Mouse (Mus musculus): ENCODE results near the gene N4bp2l2. TPM values are rescaled to one million over a fixed set of nuclear protein-coding genes. Genes with fewer than 3 reads are reported as not detected.
A peak's percentile ranks its signal among the peaks of the same experiment; 100 is the strongest.
"Not testable (repeated sequence)": the region's sequence is repeated elsewhere in the genome, so short reads cannot be mapped to it uniquely, and the experiment has no call there.

Gene N4bp2l2
- polyA plus RNA-seq, 1 experiment from 2014 or later = 25.5 TPM

GRCm38 (mm10) chr5:150674866-150675265, 8.9 kb upstream of the N4bp2l2 start:
- 52% methylated on average over 6 of the region's 6 CpGs for WGBS
- Histone ChIP-seq H3K9ac (ENCODE audit: low read depth, low read length) (peak overlapping the region; percentile 83), H3K4me1 (ENCODE audit: control insufficient read depth, insufficient read depth, low read depth, low read length) (peaks cover 17% of the 10 kb centered on the region)

DNA sequence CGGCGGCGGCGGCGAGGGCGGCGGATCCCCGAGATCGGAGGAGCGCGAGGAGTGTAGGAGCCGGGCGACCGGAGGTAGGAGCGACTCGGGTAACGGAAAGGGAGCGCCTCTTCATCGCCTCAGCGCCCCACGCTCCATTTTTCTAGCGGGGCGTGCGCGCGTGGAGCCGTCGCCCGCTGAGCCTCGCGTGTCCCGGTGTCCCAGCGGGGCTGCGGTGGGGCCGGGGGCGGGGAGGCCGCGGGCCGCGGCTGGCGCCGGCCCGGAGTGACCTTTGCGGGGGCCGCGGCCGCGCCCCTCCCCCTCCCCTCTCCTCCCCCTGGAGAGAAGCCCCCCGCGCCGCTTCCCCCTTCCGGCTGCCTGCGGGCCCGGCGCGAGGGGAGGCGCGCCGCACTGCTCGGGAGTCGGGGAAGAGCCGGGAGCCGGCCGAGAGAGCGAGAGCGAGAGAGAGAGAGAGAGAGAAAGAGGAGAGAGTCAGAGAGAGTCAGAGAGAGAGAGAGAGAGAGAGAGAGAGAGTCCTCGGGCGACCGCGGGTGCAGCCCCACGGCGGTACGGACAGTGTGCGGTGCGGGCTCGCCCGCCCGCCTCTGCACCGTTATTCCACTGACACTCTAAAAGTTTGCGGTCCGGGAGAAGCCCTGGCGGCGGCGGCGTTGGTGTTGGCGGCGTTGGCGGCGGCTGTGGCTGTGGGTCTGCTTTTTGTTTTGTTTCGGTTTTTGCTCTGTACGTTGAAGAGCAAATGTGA, 8.1 kb upstream of the N4bp2l2 start:
- Histone ChIP-seq H3K36me3 (ENCODE audit: control insufficient read depth, insufficient read depth, low read length) (no peaks in the 10 kb centered on the region), H3K4me2 (ENCODE audit: low read length) (peak overlapping the region; percentile 64), H3K27ac (ENCODE audit: low read depth, low read length) (peak overlapping the region; percentile 95), H3K4me3 (ENCODE audit: low read length) (peak overlapping the region; percentile 67), H3K9me3 (ENCODE audit: control insufficient read depth, low read length) (no peaks in the 10 kb centered on the region), H3K27me3 (replicated peaks; ENCODE audit: control insufficient read depth, insufficient read depth, low read length) (no peaks in the 10 kb centered on the region), H3K9ac (ENCODE audit: low read depth, low read length) (peak overlapping the region; percentile 83), H3K4me1 (ENCODE audit: control insufficient read depth, insufficient read depth, low read depth, low read length) (peaks cover 17% of the 10 kb centered on the region)
- peak; percentile 41 for ATAC-seq
- WGBS = under 1% methylated on average over 53 of the region's 91 CpGs

More at GRCm38 (mm10) chr5:150674866-150675265, 8.9 kb upstream of the N4bp2l2 start:
- Histone ChIP-seq H3K9me3 (ENCODE audit: control insufficient read depth, low read length) (no peaks in the 10 kb centered on the region), H3K36me3 (ENCODE audit: control insufficient read depth, insufficient read depth, low read length) (no peaks in the 10 kb centered on the region), H3K4me2 (ENCODE audit: low read length) (peak overlapping the region; percentile 64), H3K27me3 (replicated peaks; ENCODE audit: control insufficient read depth, insufficient read depth, low read length) (no peaks in the 10 kb centered on the region), H3K27ac (ENCODE audit: low read depth, low read length) (no peak overlapping the region), H3K4me3 (ENCODE audit: low read length) (peak overlapping the region; percentile 67)
- no peak for ATAC-seq

DNA sequence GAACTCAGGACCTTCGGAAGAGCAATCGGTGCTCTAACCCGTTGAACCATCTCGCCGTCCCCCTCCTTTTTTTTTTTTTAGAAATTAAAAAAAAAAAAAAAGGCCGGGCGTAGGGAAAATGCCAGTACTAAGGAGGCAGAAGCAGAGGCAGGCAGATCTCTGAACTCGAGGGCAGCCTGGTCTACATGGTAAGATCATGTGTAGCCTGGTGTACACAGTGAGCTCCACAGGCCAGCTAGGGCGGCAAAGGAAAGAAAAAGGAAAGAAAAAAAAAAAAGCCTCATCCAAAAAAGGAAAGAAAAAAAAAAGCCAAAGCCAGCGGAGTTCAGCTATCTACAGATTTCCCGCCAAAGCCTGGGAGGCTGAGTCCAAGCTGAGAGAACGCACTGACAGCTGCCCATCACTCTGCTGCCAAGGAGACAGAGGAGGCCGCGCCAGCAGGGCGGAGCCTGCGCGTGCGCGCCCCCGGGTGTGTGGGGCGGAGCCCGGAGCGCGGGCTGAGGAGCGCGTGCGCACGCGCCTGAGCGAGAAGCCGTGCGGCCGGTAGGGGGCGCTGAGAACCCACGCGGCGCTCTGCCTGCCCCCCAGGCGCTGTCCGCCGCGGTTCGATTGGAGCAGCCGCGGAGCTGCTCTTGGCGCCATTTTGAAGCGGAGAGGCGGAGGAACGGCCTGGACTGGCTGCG, 7.3 kb upstream of the N4bp2l2 start, which contains the start of gene Pds5b:
Pds5b (plus strand) TSS at position 587 of the 683 bp plus-strand sequence.
- ATAC-seq = peak; percentile 97
- 16% methylated on average over 41 of the region's 49 CpGs for WGBS

DNA sequence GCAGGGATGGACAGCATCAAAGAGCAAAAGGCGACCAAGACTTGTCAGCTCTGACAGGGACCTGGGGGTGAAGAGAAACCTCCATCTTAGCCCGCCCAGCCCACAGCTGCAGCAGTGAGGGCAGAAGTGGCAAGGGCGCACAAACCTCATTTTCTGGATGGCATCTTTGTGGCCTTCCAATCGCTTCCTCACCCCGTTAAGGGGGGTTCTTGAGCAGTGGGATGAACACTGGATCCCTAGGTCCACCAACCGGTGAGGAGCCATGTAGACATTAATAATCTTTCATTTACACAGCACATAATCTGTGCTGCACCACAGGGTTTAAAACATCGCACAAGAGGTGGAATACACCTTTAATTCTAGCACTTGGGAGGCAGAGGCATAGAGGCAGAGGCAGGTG, 6.4 kb upstream of the N4bp2l2 start:
- H3K4me1 ChIP-seq (ENCODE audit: control insufficient read depth, insufficient read depth, low read depth, low read length) = peaks cover 17% of the 10 kb centered on the region
- no peak overlapping the region for H3K4me3 ChIP-seq (ENCODE audit: low read length)
- WGBS = 95% methylated on average over 7 of the region's 7 CpGs
- H3K4me2 ChIP-seq (ENCODE audit: low read length) = no peak overlapping the region
- H3K36me3 ChIP-seq (ENCODE audit: control insufficient read depth, insufficient read depth, low read length) = no peaks in the 10 kb centered on the region
- no peaks in the 10 kb centered on the region for H3K9me3 ChIP-seq (ENCODE audit: control insufficient read depth, low read length)
- H3K27me3 ChIP-seq (replicated peaks; ENCODE audit: control insufficient read depth, insufficient read depth, low read length) = no peaks in the 10 kb centered on the region
- H3K27ac ChIP-seq (ENCODE audit: low read depth, low read length) = no peak overlapping the region
- no peak for ATAC-seq
- H3K9ac ChIP-seq (ENCODE audit: low read depth, low read length) = no peak overlapping the region

More for the DNA sequence above, 7.3 kb upstream of the N4bp2l2 start, which contains the start of gene Pds5b:
- Histone ChIP-seq H3K4me1 (ENCODE audit: control insufficient read depth, insufficient read depth, low read depth, low read length) (peaks cover 17% of the 10 kb centered on the region), H3K4me3 (ENCODE audit: low read length) (peak within 1 kb of the TSS; percentile 67), H3K27ac (ENCODE audit: low read depth, low read length) (peak within 1 kb of the TSS; percentile 95), H3K27me3 (replicated peaks; ENCODE audit: control insufficient read depth, insufficient read depth, low read length) (no peaks in the 10 kb centered on the region), H3K9me3 (ENCODE audit: control insufficient read depth, low read length) (no peaks in the 10 kb centered on the region), H3K9ac (ENCODE audit: low read depth, low read length) (peak within 1 kb of the TSS; percentile 83), H3K36me3 (ENCODE audit: control insufficient read depth, insufficient read depth, low read length) (no peaks in the 10 kb centered on the region), H3K4me2 (ENCODE audit: low read length) (peak within 1 kb of the TSS; percentile 64)

DNA sequence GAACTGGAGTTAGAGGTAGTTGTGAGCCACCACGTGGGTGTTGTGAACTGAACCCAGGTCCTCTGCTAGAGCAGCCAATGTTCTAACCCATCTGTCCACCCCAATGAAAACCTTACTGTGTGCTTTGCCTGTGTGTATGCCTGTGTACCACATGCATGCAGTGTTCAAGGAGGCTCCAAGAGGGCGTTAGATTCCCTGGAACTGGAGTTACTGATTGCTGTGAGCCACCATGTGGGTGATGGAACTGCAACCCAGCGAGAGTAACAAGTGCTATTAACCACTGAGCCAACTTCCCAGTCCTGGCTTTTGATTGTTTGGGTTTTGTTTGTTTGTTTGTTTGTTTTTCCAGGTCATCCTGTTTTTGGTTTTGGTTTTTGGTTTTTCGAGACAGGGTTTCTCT, 2.7 kb upstream of the N4bp2l2 start:
- H3K27me3 ChIP-seq (replicated peaks; ENCODE audit: control insufficient read depth, insufficient read depth, low read length) = no peaks in the 10 kb centered on the region
- H3K36me3 ChIP-seq (ENCODE audit: control insufficient read depth, insufficient read depth, low read length) = no peaks in the 10 kb centered on the region
- H3K9me3 ChIP-seq (ENCODE audit: control insufficient read depth, low read length) = no peaks in the 10 kb centered on the region
- ATAC-seq = no peak
- no peak overlapping the region for H3K9ac ChIP-seq (ENCODE audit: low read depth, low read length)
- H3K27ac ChIP-seq (ENCODE audit: low read depth, low read length) = no peak overlapping the region
- no peaks in the 10 kb centered on the region for H3K4me1 ChIP-seq (ENCODE audit: control insufficient read depth, insufficient read depth, low read depth, low read length)
- no peak overlapping the region for H3K4me2 ChIP-seq (ENCODE audit: low read length)
- no peak overlapping the region for H3K4me3 ChIP-seq (ENCODE audit: low read length)
- WGBS = 57% methylated on average over 4 of the region's 4 CpGs

DNA sequence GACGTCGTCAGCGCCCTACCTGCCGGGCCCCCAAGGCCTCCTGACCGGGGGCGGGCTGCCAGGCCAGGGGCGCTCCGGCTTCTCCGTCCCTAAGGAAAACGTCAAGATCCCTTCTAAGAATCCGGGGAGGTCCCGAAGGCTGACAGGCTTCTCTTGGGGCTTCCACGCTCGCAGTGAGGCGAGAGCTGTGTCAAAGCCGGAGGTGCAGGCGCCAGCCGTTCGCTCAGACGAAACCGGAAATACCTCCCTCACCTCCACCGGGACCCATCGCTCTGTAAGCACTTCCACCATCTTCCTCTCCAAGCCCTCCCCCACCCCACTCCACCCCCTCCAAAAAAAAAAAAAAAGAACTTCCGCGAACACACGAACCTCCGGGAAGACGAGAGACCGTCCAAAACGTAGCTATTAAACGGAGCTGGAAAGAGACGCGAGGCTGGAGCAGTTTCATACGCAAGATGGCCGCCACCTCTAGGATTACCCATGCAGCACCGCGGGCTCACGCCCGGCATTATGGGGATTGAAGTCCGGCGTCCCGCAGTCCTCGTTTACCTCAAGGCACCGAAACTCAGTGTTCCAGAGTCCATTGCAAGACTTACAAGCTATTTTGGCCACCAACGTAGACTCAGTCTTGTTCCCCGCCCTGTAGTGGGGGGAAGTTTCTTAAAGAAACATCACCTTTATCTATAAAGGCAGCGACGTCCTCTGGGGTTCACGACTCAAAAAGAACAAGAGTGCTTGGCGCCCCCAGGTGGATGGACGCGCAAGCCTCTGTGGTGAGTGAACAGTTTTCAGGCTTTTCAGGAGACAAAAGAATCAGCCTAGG, 640 bp downstream of the N4bp2l2 start:
- WGBS = under 1% methylated on average over 52 of the region's 52 CpGs
- ATAC-seq = peak; percentile 99

GRCm38 (mm10) chr5:150664794-150665131, 1.2 kb downstream of the N4bp2l2 start:
- Histone ChIP-seq H3K4me2 (ENCODE audit: low read length) (peak overlapping the region; percentile 73), H3K9me3 (ENCODE audit: control insufficient read depth, low read length) (no peaks in the 10 kb centered on the region), H3K27ac (ENCODE audit: low read depth, low read length) (peak overlapping the region; percentile 77), H3K36me3 (ENCODE audit: control insufficient read depth, insufficient read depth, low read length) (peaks cover 7% of the 10 kb centered on the region), H3K27me3 (replicated peaks; ENCODE audit: control insufficient read depth, insufficient read depth, low read length) (no peaks in the 10 kb centered on the region), H3K4me1 (ENCODE audit: control insufficient read depth, insufficient read depth, low read depth, low read length) (peaks cover 11% of the 10 kb centered on the region), H3K4me3 (ENCODE audit: low read length) (peak overlapping the region; percentile 59), H3K9ac (ENCODE audit: low read depth, low read length) (peak overlapping the region; percentile 69)
- under 1% methylated on average over 10 of the region's 10 CpGs for WGBS
- peak; percentile 46; the same call in 1 of the 2 replicates for ATAC-seq

More for the DNA sequence above, 640 bp downstream of the N4bp2l2 start:
- Histone ChIP-seq H3K27ac (ENCODE audit: low read depth, low read length) (peak overlapping the region; percentile 77), H3K27me3 (replicated peaks; ENCODE audit: control insufficient read depth, insufficient read depth, low read length) (no peaks in the 10 kb centered on the region), H3K9ac (ENCODE audit: low read depth, low read length) (peak overlapping the region; percentile 69), H3K4me2 (ENCODE audit: low read length) (peak overlapping the region; percentile 73), H3K36me3 (ENCODE audit: control insufficient read depth, insufficient read depth, low read length) (peaks cover 7% of the 10 kb centered on the region), H3K4me3 (ENCODE audit: low read length) (peak overlapping the region; percentile 59), H3K9me3 (ENCODE audit: control insufficient read depth, low read length) (no peaks in the 10 kb centered on the region), H3K4me1 (ENCODE audit: control insufficient read depth, insufficient read depth, low read depth, low read length) (peaks cover 11% of the 10 kb centered on the region)

DNA sequence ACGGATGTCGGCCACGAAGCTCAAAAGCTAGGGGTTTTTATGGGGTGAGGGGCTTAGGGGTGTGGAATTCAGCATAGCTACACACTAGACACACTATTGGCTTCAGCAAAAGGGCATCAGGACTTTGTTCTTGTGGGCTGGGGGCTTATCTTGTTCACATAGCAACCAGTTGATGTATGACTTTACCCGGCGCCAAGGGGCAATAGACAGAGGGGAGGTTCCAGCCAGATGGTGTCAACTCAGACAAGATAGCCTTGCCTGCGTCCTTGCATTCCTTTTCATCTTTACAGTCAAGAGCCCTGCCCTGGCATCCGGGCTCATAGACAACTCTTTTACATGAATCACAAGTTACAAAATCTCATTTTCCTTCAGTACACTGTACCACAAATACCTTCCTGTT, 2.1 kb downstream of the N4bp2l2 start:
- peaks cover 13% of the 10 kb centered on the region for H3K4me1 ChIP-seq (ENCODE audit: control insufficient read depth, insufficient read depth, low read depth, low read length)
- not testable (repeated sequence) for H3K4me3 ChIP-seq (ENCODE audit: low read length); H3K9me3 ChIP-seq (ENCODE audit: control insufficient read depth, low read length); H3K27me3 ChIP-seq (replicated peaks; ENCODE audit: control insufficient read depth, insufficient read depth, low read length); ATAC-seq; H3K27ac ChIP-seq (ENCODE audit: low read depth, low read length); H3K9ac ChIP-seq (ENCODE audit: low read depth, low read length); H3K36me3 ChIP-seq (ENCODE audit: control insufficient read depth, insufficient read depth, low read length); H3K4me2 ChIP-seq (ENCODE audit: low read length)
- WGBS = 81% methylated on average over 7 of the region's 7 CpGs

All from hindbrain, embryonic 16.5 days (tissue).